Mouse (Mus musculus) lung, embryonic 15.5 days (tissue): Measurements from ENCODE around the gene Ap2a2. TPM values are rescaled to one million over a fixed set of nuclear protein-coding genes. Genes with fewer than 3 reads are reported as not detected.
A peak's percentile ranks its signal among the peaks of the same experiment; 100 is the strongest.
"Not testable (repeated sequence)": the region's sequence is repeated elsewhere in the genome, so short reads cannot be mapped to it uniquely, and the experiment has no call there.

Experiments used
- ATAC-seq: fragments of 200-750 bp; cut with Nextera tagmentation; 2 replicates; pipeline ENCODE4 v1.8.0; 2017; ENCODE audit warnings: moderate number of reproducible peaks, borderline replicate concordance; ENCODE audit not compliant: low FRiP score, low TSS enrichment; ENCODE audit errors: extremely low read depth
- H3K27ac ChIP-seq: fragments of 300-500 bp; sonication (generic); 2 replicates; pipeline ENCODE4 v1.5.1; 2015; ENCODE audit warnings: moderate library complexity, mild to moderate bottlenecking, inconsistent platforms
- H3K27me3 ChIP-seq: fragments of 300-500 bp; sonication (generic); 2 replicates; pipeline ENCODE4 v1.6.1; 2015; ENCODE audit warnings: inconsistent platforms
- H3K36me3 ChIP-seq: fragments of 300-500 bp; sonication (generic); 2 replicates; pipeline ENCODE4 v1.6.1; 2015; ENCODE audit warnings: inconsistent platforms
- H3K4me1 ChIP-seq: fragments of 300-500 bp; sonication (generic); 2 replicates; pipeline ENCODE4 v1.6.1; 2015; ENCODE audit warnings: inconsistent platforms
- H3K4me2 ChIP-seq: fragments of 300-500 bp; sonication (generic); 2 replicates; pipeline ENCODE4 v1.6.1; 2015; ENCODE audit warnings: inconsistent platforms, mild to moderate bottlenecking, moderate library complexity
- H3K4me3 ChIP-seq: fragments of 300-500 bp; sonication (generic); 2 replicates; pipeline ENCODE4 v1.5.1; 2015; ENCODE audit warnings: mild to moderate bottlenecking, inconsistent platforms
- H3K9ac ChIP-seq: fragments of 300-500 bp; sonication (generic); 2 replicates; pipeline ENCODE4 v1.6.1; 2015; ENCODE audit warnings: inconsistent platforms
- H3K9me3 ChIP-seq: fragments of 300-500 bp; sonication (generic); 2 replicates; pipeline ENCODE4 v1.6.1; 2016; ENCODE audit warnings: inconsistent platforms
- WGBS: fragments of 180-500 bp; shearing (Covaris S2); methylation state at CpG from one replicate; pipeline ENCODE4 v1.1.7; 2015; 5-methylcytosine and 5-hydroxymethylcytosine counted together
- polyA plus RNA-seq: library from polyadenylated mRNA; unstranded; fragments of >200 nt; fragmentation: Nextera tagmentation; extraction: Ambion mirVana; gene quantifications from 2 replicates; pipeline ENCODE4 v1.2.1, GENCODE M21; 2015

Gene Ap2a2
- polyA plus RNA-seq, 1 experiment from 2014 or later = 73.4 TPM

GRCm38 (mm10) chr7:141581323-141581722 lies 19.4 kb downstream of the Ap2a2 start:
- H3K9ac ChIP-seq = no peak overlapping the region
- H3K9me3 ChIP-seq = no peaks in the 10 kb centered on the region
- H3K4me3 ChIP-seq = no peak overlapping the region
- H3K4me2 ChIP-seq = no peak overlapping the region
- H3K27ac ChIP-seq = no peak overlapping the region
- no peaks in the 10 kb centered on the region for H3K27me3 ChIP-seq
- no peak for ATAC-seq
- no peaks in the 10 kb centered on the region for H3K36me3 ChIP-seq
- H3K4me1 ChIP-seq = no peaks in the 10 kb centered on the region
- 64% methylated on average over 7 of the region's 7 CpGs for WGBS

GRCm38 (mm10) chr7:141584048-141584841 lies 22.3 kb downstream of the Ap2a2 start:
- Histone ChIP-seq H3K36me3 (peaks cover 4% of the 10 kb centered on the region; the same call in 1 of the 2 replicates), H3K4me1 (no peaks in the 10 kb centered on the region), H3K4me3 (no peak overlapping the region), H3K27ac (no peak overlapping the region), H3K9ac (no peak overlapping the region), H3K9me3 (no peaks in the 10 kb centered on the region), H3K4me2 (no peak overlapping the region), H3K27me3 (no peaks in the 10 kb centered on the region)
- ATAC-seq = no peak
- 86% methylated on average over 5 of the region's 5 CpGs for whole genome bisulfite sequencing

GRCm38 (mm10) chr7:141585288-141585687 lies 23.3 kb downstream of the Ap2a2 start:
- Histone ChIP-seq H3K4me2 (no peak overlapping the region), H3K4me1 (no peaks in the 10 kb centered on the region), H3K27ac (no peak overlapping the region), H3K9me3 (no peaks in the 10 kb centered on the region), H3K36me3 (peaks cover 10% of the 10 kb centered on the region), H3K4me3 (no peak overlapping the region), H3K9ac (no peak overlapping the region), H3K27me3 (no peaks in the 10 kb centered on the region)
- WGBS = 59% methylated on average over 4 of the region's 4 CpGs
- 0 out of 2 replicates have a peak, but pooled peaks have one; percentile 3 for ATAC-seq

- Histone ChIP-seq H3K27ac (no peak overlapping the region), H3K4me3 (no peak overlapping the region), H3K9ac (no peak overlapping the region), H3K4me1 (no peaks in the 10 kb centered on the region), H3K9me3 (no peaks in the 10 kb centered on the region), H3K36me3 (peaks cover 15% of the 10 kb centered on the region), H3K27me3 (no peaks in the 10 kb centered on the region), H3K4me2 (no peak overlapping the region)
- no peak for ATAC-seq
- 90% methylated on average over 1 of the region's 1 CpGs for WGBS
These were observed 23.9 kb downstream of the Ap2a2 start for GRCm38 (mm10) chr7:141585881-141586280.

- Histone ChIP-seq H3K4me1 (no peaks in the 10 kb centered on the region), H3K27ac (no peak overlapping the region), H3K4me2 (no peak overlapping the region), H3K9ac (no peak overlapping the region), H3K4me3 (no peak overlapping the region), H3K9me3 (no peaks in the 10 kb centered on the region), H3K36me3 (peaks cover 28% of the 10 kb centered on the region), H3K27me3 (no peaks in the 10 kb centered on the region)
- ATAC-seq = no peak
- 75% methylated on average over 6 of the region's 6 CpGs for WGBS
These were observed 26.9 kb downstream of the Ap2a2 start for GRCm38 (mm10) chr7:141588890-141589289.

- not testable (repeated sequence) for H3K27ac ChIP-seq, H3K9ac ChIP-seq, ATAC-seq, H3K27me3 ChIP-seq, H3K4me1 ChIP-seq, H3K9me3 ChIP-seq, H3K4me2 ChIP-seq, H3K4me3 ChIP-seq
- peaks cover 31% of the 10 kb centered on the region for H3K36me3 ChIP-seq
- 93% methylated on average over 6 of the region's 7 CpGs for WGBS
These were observed 28.3 kb downstream of the Ap2a2 start for GRCm38 (mm10) chr7:141590249-141590648.

GRCm38 (mm10) chr7:141590959-141591358 lies 29.0 kb downstream of the Ap2a2 start:
- Histone ChIP-seq H3K36me3 (peaks cover 31% of the 10 kb centered on the region), H3K9ac (no peak overlapping the region), H3K4me3 (no peak overlapping the region), H3K27ac (no peak overlapping the region), H3K27me3 (no peaks in the 10 kb centered on the region), H3K4me2 (no peak overlapping the region), H3K9me3 (no peaks in the 10 kb centered on the region), H3K4me1 (no peaks in the 10 kb centered on the region)
- no peak for ATAC-seq
- WGBS = 88% methylated on average over 8 of the region's 8 CpGs

GRCm38 (mm10) chr7:141592096-141592495 lies 30.1 kb downstream of the Ap2a2 start:
- H3K9me3 ChIP-seq = no peaks in the 10 kb centered on the region
- no peak overlapping the region for H3K9ac ChIP-seq
- no peaks in the 10 kb centered on the region for H3K27me3 ChIP-seq
- ATAC-seq = no peak
- peaks cover 31% of the 10 kb centered on the region for H3K36me3 ChIP-seq
- no peak overlapping the region for H3K4me3 ChIP-seq
- H3K4me2 ChIP-seq = no peak overlapping the region
- no peaks in the 10 kb centered on the region for H3K4me1 ChIP-seq
- H3K27ac ChIP-seq = no peak overlapping the region
- 64% methylated on average over 1 of the region's 1 CpGs for WGBS

GRCm38 (mm10) chr7:141593056-141593455 lies 31.1 kb downstream of the Ap2a2 start:
- Histone ChIP-seq H3K4me1 (no peaks in the 10 kb centered on the region), H3K27me3 (no peaks in the 10 kb centered on the region), H3K9me3 (no peaks in the 10 kb centered on the region), H3K36me3 (peaks cover 35% of the 10 kb centered on the region), H3K4me3 (no peak overlapping the region), H3K4me2 (no peak overlapping the region), H3K27ac (no peak overlapping the region), H3K9ac (no peak overlapping the region)
- ATAC-seq = no peak
- 90% methylated on average over 6 of the region's 6 CpGs for WGBS

GRCm38 (mm10) chr7:141596971-141597370 lies 35.0 kb downstream of the Ap2a2 start:
- Histone ChIP-seq H3K36me3 (peaks cover 41% of the 10 kb centered on the region), H3K4me1 (no peaks in the 10 kb centered on the region), H3K9ac (no peak overlapping the region), H3K9me3 (no peaks in the 10 kb centered on the region), H3K27me3 (no peaks in the 10 kb centered on the region), H3K4me3 (no peak overlapping the region), H3K4me2 (no peak overlapping the region), H3K27ac (no peak overlapping the region)
- no peak for ATAC-seq
- 91% methylated on average over 1 of the region's 1 CpGs for WGBS

GRCm38 (mm10) chr7:141597563-141597962 lies 35.6 kb downstream of the Ap2a2 start:
- no peak for ATAC-seq
- Histone ChIP-seq H3K4me1 (no peaks in the 10 kb centered on the region), H3K9me3 (no peaks in the 10 kb centered on the region), H3K9ac (no peak overlapping the region), H3K27me3 (no peaks in the 10 kb centered on the region), H3K27ac (no peak overlapping the region), H3K4me2 (no peak overlapping the region), H3K4me3 (no peak overlapping the region), H3K36me3 (peaks cover 44% of the 10 kb centered on the region)
- WGBS = 81% methylated on average over 6 of the region's 6 CpGs

- Histone ChIP-seq H3K9me3 (no peaks in the 10 kb centered on the region), H3K4me3 (no peak overlapping the region), H3K27me3 (no peaks in the 10 kb centered on the region), H3K9ac (no peak overlapping the region), H3K36me3 (peaks cover 47% of the 10 kb centered on the region), H3K4me1 (peaks cover 17% of the 10 kb centered on the region), H3K4me2 (no peak overlapping the region), H3K27ac (no peak overlapping the region)
- no peak for ATAC-seq
- 86% methylated on average over 4 of the region's 4 CpGs for WGBS
These were observed 45.7 kb downstream of the Ap2a2 start for GRCm38 (mm10) chr7:141607717-141608116.
